Mouse (Mus musculus) embryo, embryonic 10.5 days (tissue): ENCODE measurements around the gene Gm5065.

ENCODE experiments used
- DNase-seq: peaks from one replicate; pipeline ENCODE4 v3.0.0-alpha.2; 2015; ENCODE audit warnings: low spot score

Gene Gm5065

GRCm38 (mm10) chr7:5350237-5350636, at the start of gene Gm5065:
TSS of gene Gm5065 (plus strand) at chr7:5350537.
- DNase-seq: no peak

GRCm38 (mm10) chr7:5327511-5327910, 22.8 kb upstream of the Gm5065 start:
- DNase-seq: no peak

DNA sequence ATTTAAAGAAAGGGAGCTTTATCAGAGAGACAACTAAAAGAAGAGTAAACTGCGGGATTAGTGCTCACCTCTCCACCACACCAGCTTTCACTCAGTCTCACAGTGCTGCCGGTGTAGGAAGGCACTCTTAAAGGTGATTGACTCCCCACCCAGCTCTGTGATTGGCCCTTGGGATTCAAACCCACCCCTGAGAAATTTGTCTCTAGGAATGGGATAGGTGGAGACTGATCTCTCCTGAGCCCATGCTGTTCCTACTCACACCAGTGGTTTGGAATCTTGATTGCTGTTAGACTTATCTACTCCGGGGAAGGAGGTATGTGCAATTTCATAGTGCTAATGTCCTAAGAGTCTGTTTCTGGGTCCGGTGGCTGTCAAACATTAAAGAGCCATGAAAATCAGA, 598 bp downstream of the Gm5065 start, which contains the start of gene Nlrp2:
Gene Nlrp2, minus strand, starts transcription at position 101 of the 400 bp plus-strand sequence.
- DNase-seq: no peak

DNA sequence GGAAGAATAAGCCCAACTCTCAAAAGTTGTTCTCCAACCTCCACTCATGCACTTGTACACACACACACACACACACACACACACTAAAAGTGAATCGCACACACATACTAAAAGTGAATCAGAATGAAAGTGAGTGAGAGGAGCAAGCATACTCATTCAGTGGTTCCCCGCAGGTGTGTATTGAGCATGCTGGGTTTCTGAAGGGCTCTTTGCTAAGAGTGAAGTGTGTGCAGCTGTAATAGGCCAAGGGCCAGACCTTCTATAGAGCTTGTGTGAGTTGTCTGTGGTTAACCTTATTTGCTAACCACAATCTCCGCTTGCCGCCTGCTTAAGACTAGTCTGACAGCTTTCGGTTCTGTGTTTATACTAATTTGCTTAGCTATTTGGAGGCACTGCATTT, 13.3 kb downstream of the Gm5065 start:
- DNase-seq: no peak

DNA sequence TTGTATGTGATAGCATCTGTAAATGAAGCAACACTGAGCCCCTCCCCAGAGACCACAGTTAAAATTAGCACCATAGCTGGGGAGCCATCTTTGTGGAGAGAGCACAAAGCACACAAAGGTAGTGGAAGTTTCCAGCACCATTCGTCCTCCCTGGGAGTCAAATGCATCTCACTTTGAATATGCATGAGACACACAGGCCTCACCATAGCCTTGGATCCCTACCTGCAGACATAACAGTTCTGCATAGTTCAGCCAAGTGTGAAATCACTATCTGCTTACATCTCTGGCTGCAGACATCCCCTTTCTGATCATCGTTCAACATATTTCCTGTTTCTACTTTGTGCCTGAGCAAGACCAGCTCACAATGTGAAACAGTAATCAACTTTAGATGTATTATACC, 16.4 kb downstream of the Gm5065 start:
- no peak for DNase-seq

- DNase-seq: no peak
These were observed 55.9 kb downstream of the Gm5065 start for GRCm38 (mm10) chr7:5406201-5406600.
